Mouse (Mus musculus): ENCODE measurements around the gene Abraxas2.

DNA sequence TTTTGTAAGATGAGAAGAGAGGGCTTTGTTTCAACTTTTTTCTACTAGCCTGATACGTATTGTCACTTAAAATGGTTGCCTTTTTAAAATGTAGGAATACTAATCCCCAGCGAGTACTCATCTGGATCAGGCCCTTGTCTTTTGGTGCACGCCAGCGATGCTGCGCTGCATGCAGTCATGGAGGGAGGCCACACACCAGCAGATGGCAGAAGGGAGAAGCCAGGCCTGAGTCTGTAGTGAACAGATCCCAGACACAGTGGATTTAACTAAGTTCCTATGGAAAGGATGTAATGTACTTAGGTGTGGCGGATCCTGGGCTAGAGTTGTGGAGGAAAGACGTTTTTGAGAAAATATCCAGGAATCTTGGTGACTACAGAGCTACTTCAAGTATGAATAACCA is 25.0 kb downstream of the Abraxas2 start:
- TF ChIP-seq TCF12 (IDR thresholded peaks at IDR 0.05; ENCODE audit: insufficient read depth, poor library complexity, severe bottlenecking) (no peak), CEBPB (IDR thresholded peaks at IDR 0.05; ENCODE audit: insufficient read depth, poor library complexity, severe bottlenecking) (no peak), MAX (IDR thresholded peaks at IDR 0.05; ENCODE audit: low read depth) (no peak), MYOG (IDR thresholded peaks at IDR 0.05; ENCODE audit: control insufficient read depth in 1 of 3, insufficient read depth in 1 of 3, insufficient read length in 2 of 3, low read depth in 2 of 3) (no peak), POLR2A (IDR thresholded peaks at IDR 0.05; ENCODE audit: insufficient read length, low read depth) (no peak), E2F4 (IDR thresholded peaks at IDR 0.05; ENCODE audit: insufficient read depth) (no peak), MYOD1 (IDR thresholded peaks at IDR 0.05; ENCODE audit: control insufficient read depth in 1 of 3, insufficient read length in 2 of 3, low read depth in 2 of 3) (no peak), USF1 (IDR thresholded peaks at IDR 0.05; ENCODE audit: low read depth) (no peak), POLR2AphosphoS2 (IDR thresholded peaks at IDR 0.05; ENCODE audit: insufficient read length, low read depth) (no peak), SRF (IDR thresholded peaks at IDR 0.05; ENCODE audit: control insufficient read depth, insufficient read length, low read depth) (no peak), TCF3 (IDR thresholded peaks at IDR 0.05; ENCODE audit: insufficient read length, low read depth) (no peak)

Data from myocyte (in vitro differentiated cells).